Mouse (Mus musculus): ENCODE measurements around the gene Elf4.

DNA sequence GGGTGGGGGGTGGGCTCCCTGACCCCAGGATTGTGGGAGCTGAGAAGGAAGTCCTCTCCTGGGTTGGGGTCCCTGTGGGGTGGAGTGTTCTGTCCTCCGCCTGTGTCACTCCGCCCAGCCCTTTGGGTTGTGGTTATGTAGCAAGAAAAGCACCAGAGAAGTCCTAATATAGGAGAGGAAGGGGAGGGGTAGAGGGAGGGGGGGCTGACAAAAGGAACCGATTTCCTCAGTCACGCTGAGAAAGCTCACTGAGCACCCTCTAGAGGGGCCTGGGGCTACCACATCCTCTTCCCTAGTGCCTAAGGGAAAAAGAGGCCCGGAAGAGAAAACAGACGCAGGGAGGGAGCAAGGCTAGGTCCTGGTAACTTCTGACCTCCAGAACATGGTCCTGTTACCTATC is 33.4 kb downstream of the Elf4 start:
- TF ChIP-seq CTCF (IDR thresholded peaks at IDR 0.05; ENCODE audit: low read depth, low read length) = no peak
- TF ChIP-seq POLR2A (IDR thresholded peaks at IDR 0.05; ENCODE audit: borderline replicate concordance, low read depth, low read length) = no peak

Data from bone marrow macrophage, adult 2 months (primary cell).